Mouse (Mus musculus) embryo, embryonic 10.5 days (tissue): ENCODE data around the gene Cpe.

Source experiments
- DNase-seq: peaks from one replicate; pipeline ENCODE4 v3.0.0-alpha.2; 2015; ENCODE audit warnings: low spot score

Gene Cpe

GRCm38 (mm10) chr8:64692651-64693201 lies at the start of gene Cpe:
Gene Cpe, minus strand, starts transcription at chr8:64693054.
- peak; percentile 92 for DNase-seq

GRCm38 (mm10) chr8:64740547-64741211 lies 47.8 kb upstream of the Cpe start:
- DNase-seq: no peak

- no peak for DNase-seq
Measured at GRCm38 (mm10) chr8:64738916-64739315, 46.1 kb upstream of the Cpe start.

- DNase-seq: no peak
Measured at GRCm38 (mm10) chr8:64736767-64737323, 44.0 kb upstream of the Cpe start.

- DNase-seq: no peak
Measured at GRCm38 (mm10) chr8:64735161-64735560, 42.3 kb upstream of the Cpe start.

GRCm38 (mm10) chr8:64733271-64733943 lies 40.6 kb upstream of the Cpe start, which contains the start of gene Msmo1:
Gene Msmo1, minus strand, starts transcription at chr8:64733792.
- peak; percentile 99 for DNase-seq

GRCm38 (mm10) chr8:64732596-64732995 lies 39.7 kb upstream of the Cpe start:
- DNase-seq: no peak

- DNase-seq: no peak
Measured at GRCm38 (mm10) chr8:64728156-64728555, 35.3 kb upstream of the Cpe start.

- no peak for DNase-seq
Measured at GRCm38 (mm10) chr8:64726190-64726695, 33.4 kb upstream of the Cpe start.

- DNase-seq: no peak
Measured at GRCm38 (mm10) chr8:64723206-64723605, 30.4 kb upstream of the Cpe start.

GRCm38 (mm10) chr8:64717868-64718267 lies 25.0 kb upstream of the Cpe start:
- no peak for DNase-seq

GRCm38 (mm10) chr8:64712499-64712898 lies 19.6 kb upstream of the Cpe start:
- DNase-seq: no peak

GRCm38 (mm10) chr8:64711544-64711943 lies 18.7 kb upstream of the Cpe start:
- no peak for DNase-seq

GRCm38 (mm10) chr8:64707481-64707880 lies 14.6 kb upstream of the Cpe start:
- DNase-seq: no peak

GRCm38 (mm10) chr8:64703191-64703590 lies 10.3 kb upstream of the Cpe start:
- no peak for DNase-seq

- DNase-seq: peak; percentile 45
Measured at GRCm38 (mm10) chr8:64691591-64692401, 1.1 kb downstream of the Cpe start.

- no peak for DNase-seq
Measured at GRCm38 (mm10) chr8:64690845-64691244, 2.0 kb downstream of the Cpe start.

- no peak for DNase-seq
Measured at GRCm38 (mm10) chr8:64690306-64690705, 2.5 kb downstream of the Cpe start.

GRCm38 (mm10) chr8:64688741-64689140 lies 4.1 kb downstream of the Cpe start:
- DNase-seq: no peak

GRCm38 (mm10) chr8:64688161-64688560 lies 4.7 kb downstream of the Cpe start:
- DNase-seq: no peak

- no peak for DNase-seq
Measured at GRCm38 (mm10) chr8:64682501-64682900, 10.4 kb downstream of the Cpe start.

GRCm38 (mm10) chr8:64676381-64676780 lies 16.5 kb downstream of the Cpe start:
- DNase-seq: no peak
